Mouse (Mus musculus): ENCODE data around the gene Ets1. TPM values are rescaled to one million over a fixed set of nuclear protein-coding genes. Genes with fewer than 3 reads are reported as not detected.

Ets1 gene
- polyA plus RNA-seq, 1 experiment = 7.7 TPM

GRCm38 (mm10) chr9:32705827-32706478 lies 69.9 kb downstream of the Ets1 start:
- TF ChIP-seq CTCF (IDR thresholded peaks at IDR 0.05; ENCODE audit: extremely low read depth, insufficient read depth, low read length) (no peak), POLR2A (IDR thresholded peaks at IDR 0.05; ENCODE audit: extremely low read depth, insufficient read depth, low read length) (no peak)
- no peaks in the 10 kb centered on the region; the same call in 1 of the 2 replicates for H3K4me1 ChIP-seq (ENCODE audit: control insufficient read depth, insufficient read depth, low read length)
- H3K27ac ChIP-seq (ENCODE audit: insufficient read depth, low read length) = no peak overlapping the region
- H3K4me3 ChIP-seq (ENCODE audit: insufficient read depth, low read length) = no peak overlapping the region

- Histone ChIP-seq H3K4me1 (ENCODE audit: control insufficient read depth, insufficient read depth, low read length) (no peaks in the 10 kb centered on the region; the same call in 1 of the 2 replicates), H3K27ac (ENCODE audit: insufficient read depth, low read length) (no peak overlapping the region), H3K4me3 (ENCODE audit: insufficient read depth, low read length) (no peak overlapping the region)
- TF ChIP-seq POLR2A (IDR thresholded peaks at IDR 0.05; ENCODE audit: extremely low read depth, insufficient read depth, low read length) (no peak), CTCF (IDR thresholded peaks at IDR 0.05; ENCODE audit: extremely low read depth, insufficient read depth, low read length) (no peak)
Observed at GRCm38 (mm10) chr9:32707436-32707835, 71.4 kb downstream of the Ets1 start.

DNA sequence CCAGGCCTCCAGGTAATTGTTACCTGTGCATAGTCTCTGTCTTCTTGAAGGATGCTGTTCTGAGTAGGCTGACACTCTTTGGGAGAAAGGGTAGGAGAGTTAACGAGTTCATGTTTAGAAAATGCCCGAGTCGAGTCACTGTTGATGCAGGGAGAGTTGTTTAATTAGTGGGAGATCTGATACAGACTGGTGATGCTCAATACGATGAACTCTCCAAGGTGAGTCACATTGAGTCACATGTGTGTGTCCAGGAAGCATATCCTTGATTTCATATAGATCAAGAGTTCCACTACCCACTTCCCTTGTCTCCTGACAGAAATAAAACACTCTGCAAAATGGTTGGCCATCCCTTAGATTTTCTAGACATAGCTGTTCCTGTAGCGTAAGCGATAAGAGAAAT lies 72.5 kb downstream of the Ets1 start:
- Histone ChIP-seq H3K27ac (ENCODE audit: insufficient read depth, low read length) (no peak overlapping the region), H3K4me3 (ENCODE audit: insufficient read depth, low read length) (no peak overlapping the region), H3K4me1 (ENCODE audit: control insufficient read depth, insufficient read depth, low read length) (no peaks in the 10 kb centered on the region; the same call in 1 of the 2 replicates)
- TF ChIP-seq CTCF (IDR thresholded peaks at IDR 0.05; ENCODE audit: extremely low read depth, insufficient read depth, low read length) = no peak
- no peak for TF ChIP-seq POLR2A (IDR thresholded peaks at IDR 0.05; ENCODE audit: extremely low read depth, insufficient read depth, low read length)

DNA sequence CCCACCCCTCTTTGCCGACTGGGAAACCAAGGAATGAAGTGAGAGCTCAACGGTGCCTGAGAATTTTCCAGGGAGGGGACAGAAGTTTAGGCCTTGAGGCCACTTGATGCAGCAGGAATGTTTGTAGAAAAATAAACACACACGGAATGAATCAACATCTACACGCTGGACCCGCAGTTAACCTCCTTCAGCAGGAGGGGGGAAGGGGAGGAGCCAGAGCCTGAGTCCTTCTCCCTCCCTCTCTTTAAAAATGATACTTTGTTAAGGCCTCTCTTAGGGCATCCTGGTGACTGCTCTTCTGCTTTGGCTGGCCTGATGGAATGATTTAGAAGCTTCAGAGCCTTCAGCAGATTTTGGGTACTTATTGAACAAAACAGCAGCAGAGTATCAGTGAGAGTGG lies 73.3 kb downstream of the Ets1 start:
- H3K27ac ChIP-seq (ENCODE audit: insufficient read depth, low read length) = no peak overlapping the region
- no peaks in the 10 kb centered on the region; the same call in 1 of the 2 replicates for H3K4me1 ChIP-seq (ENCODE audit: control insufficient read depth, insufficient read depth, low read length)
- H3K4me3 ChIP-seq (ENCODE audit: insufficient read depth, low read length) = no peak overlapping the region
- TF ChIP-seq CTCF (IDR thresholded peaks at IDR 0.05; ENCODE audit: extremely low read depth, insufficient read depth, low read length) = no peak
- no peak for TF ChIP-seq POLR2A (IDR thresholded peaks at IDR 0.05; ENCODE audit: extremely low read depth, insufficient read depth, low read length)

- no peak overlapping the region for H3K27ac ChIP-seq (ENCODE audit: insufficient read depth, low read length)
- TF ChIP-seq POLR2A (IDR thresholded peaks at IDR 0.05; ENCODE audit: extremely low read depth, insufficient read depth, low read length) = no peak
- TF ChIP-seq CTCF (IDR thresholded peaks at IDR 0.05; ENCODE audit: extremely low read depth, insufficient read depth, low read length) = no peak
- H3K4me3 ChIP-seq (ENCODE audit: insufficient read depth, low read length) = no peak overlapping the region
- H3K4me1 ChIP-seq (ENCODE audit: control insufficient read depth, insufficient read depth, low read length) = no peaks in the 10 kb centered on the region; the same call in 1 of the 2 replicates
Observed at GRCm38 (mm10) chr9:32709764-32710734, 74.0 kb downstream of the Ets1 start.

DNA sequence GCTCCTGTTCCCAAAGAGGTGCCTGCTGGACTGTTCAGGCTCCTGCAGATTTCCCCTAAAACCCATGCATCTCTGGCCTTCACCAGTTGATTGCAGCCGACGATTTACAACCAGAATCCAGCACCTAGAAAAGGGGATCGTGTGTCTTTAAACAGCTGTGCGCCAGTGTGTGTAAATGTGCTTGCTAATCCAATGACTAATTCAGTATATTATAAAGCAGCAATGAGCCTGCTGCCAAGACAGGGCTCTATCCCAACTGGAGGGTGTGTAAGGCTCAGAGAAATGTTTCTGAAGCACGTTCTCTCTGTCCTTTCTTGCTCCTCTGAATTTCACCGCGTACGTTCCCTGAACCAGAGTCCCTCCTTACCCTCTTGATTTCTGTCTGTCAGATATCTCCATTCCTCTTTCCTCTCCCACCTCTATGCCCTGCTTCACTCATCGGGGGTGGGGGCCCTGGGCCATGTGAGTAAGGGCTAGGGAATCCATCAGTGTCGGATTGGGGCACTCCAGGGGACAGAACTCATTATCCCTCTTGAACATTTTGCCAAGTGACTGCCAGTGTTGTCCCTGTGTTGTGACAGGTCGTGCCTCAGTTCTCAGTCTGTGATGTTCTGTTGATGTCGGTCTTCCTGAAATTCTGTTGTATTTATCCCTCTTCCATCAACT lies 75.1 kb downstream of the Ets1 start:
- no peak overlapping the region for H3K4me3 ChIP-seq (ENCODE audit: insufficient read depth, low read length)
- no peaks in the 10 kb centered on the region; the same call in 1 of the 2 replicates for H3K4me1 ChIP-seq (ENCODE audit: control insufficient read depth, insufficient read depth, low read length)
- no peak overlapping the region for H3K27ac ChIP-seq (ENCODE audit: insufficient read depth, low read length)
- TF ChIP-seq CTCF (IDR thresholded peaks at IDR 0.05; ENCODE audit: extremely low read depth, insufficient read depth, low read length) (no peak), POLR2A (IDR thresholded peaks at IDR 0.05; ENCODE audit: extremely low read depth, insufficient read depth, low read length) (no peak)

DNA sequence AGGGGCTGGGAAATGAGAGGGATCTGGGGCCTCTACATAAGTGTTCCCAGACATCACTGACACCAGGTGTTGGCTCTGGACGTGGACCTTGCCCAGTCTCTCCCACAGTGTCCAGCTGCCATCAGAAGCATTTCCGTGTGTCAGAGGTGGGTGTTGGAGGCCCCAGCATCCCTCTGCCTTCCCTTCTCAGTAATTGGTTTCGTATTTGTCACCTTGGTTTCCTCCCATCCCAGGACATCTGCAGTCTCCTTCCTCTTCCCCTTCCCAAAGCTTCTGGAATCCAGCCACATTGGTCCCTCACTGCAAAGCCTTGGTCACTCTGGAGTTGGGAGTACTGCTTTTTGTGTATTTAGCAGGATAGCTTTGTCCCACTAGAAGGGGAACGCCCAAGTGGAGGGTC lies 75.7 kb downstream of the Ets1 start:
- H3K4me1 ChIP-seq (ENCODE audit: control insufficient read depth, insufficient read depth, low read length) = no peaks in the 10 kb centered on the region; the same call in 1 of the 2 replicates
- H3K4me3 ChIP-seq (ENCODE audit: insufficient read depth, low read length) = no peak overlapping the region
- no peak overlapping the region for H3K27ac ChIP-seq (ENCODE audit: insufficient read depth, low read length)
- TF ChIP-seq POLR2A (IDR thresholded peaks at IDR 0.05; ENCODE audit: extremely low read depth, insufficient read depth, low read length) (no peak), CTCF (IDR thresholded peaks at IDR 0.05; ENCODE audit: extremely low read depth, insufficient read depth, low read length) (no peak)

- TF ChIP-seq CTCF (IDR thresholded peaks at IDR 0.05; ENCODE audit: extremely low read depth, insufficient read depth, low read length) (no peak), POLR2A (IDR thresholded peaks at IDR 0.05; ENCODE audit: extremely low read depth, insufficient read depth, low read length) (no peak)
- Histone ChIP-seq H3K27ac (ENCODE audit: insufficient read depth, low read length) (no peak overlapping the region), H3K4me1 (ENCODE audit: control insufficient read depth, insufficient read depth, low read length) (peaks cover 1% of the 10 kb centered on the region; the same call in 1 of the 2 replicates), H3K4me3 (ENCODE audit: insufficient read depth, low read length) (no peak overlapping the region)
Observed at GRCm38 (mm10) chr9:32712383-32712910, 76.4 kb downstream of the Ets1 start.

DNA sequence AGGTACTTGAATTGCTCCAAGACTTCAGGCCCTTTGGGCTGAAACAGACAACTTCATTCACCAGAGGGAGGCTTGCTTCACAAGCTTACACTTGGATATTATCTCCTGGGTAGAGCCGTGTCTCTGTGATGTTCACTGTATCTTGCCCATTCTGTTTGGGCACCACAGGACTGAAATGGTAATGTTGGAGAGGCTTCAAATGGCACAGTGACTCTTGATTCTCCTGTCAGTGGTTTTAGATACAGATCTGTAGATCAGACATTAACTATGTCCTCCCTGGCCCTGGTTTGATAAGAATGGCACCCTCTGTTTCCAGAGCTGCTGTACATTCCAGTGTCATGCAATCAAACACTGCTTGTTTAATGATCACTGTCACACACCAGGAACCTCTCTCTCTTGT lies 77.1 kb downstream of the Ets1 start:
- no peak for TF ChIP-seq POLR2A (IDR thresholded peaks at IDR 0.05; ENCODE audit: extremely low read depth, insufficient read depth, low read length)
- TF ChIP-seq CTCF (IDR thresholded peaks at IDR 0.05; ENCODE audit: extremely low read depth, insufficient read depth, low read length) = no peak
- H3K27ac ChIP-seq (ENCODE audit: insufficient read depth, low read length) = no peak overlapping the region

More for the DNA sequence above, 77.1 kb downstream of the Ets1 start:
- Histone ChIP-seq H3K4me3 (ENCODE audit: insufficient read depth, low read length) (no peak overlapping the region), H3K4me1 (ENCODE audit: control insufficient read depth, insufficient read depth, low read length) (peaks cover 1% of the 10 kb centered on the region; the same call in 1 of the 2 replicates)

Data from cortical plate, adult 2 months (tissue).